Mouse (Mus musculus): ENCODE data around the gene Mlf1. TPM values are rescaled to one million over a fixed set of nuclear protein-coding genes. Genes with fewer than 3 reads are reported as not detected.

Gene Mlf1
- total RNA-seq (2012; rRNA removed), result 7.8 and 8.1 TPM in 2 replicates
- polyA plus RNA-seq (2012; ENCODE audit: insufficient read depth in 1 of 2, insufficient read length in 2 of 2, low read depth in 1 of 2, low replicate concordance in 2 of 2, missing spikeins in 1 of 2), result 1 to 10 TPM in 1 of 2 experiments, not detected in 1; 6.9 TPM

DNA sequence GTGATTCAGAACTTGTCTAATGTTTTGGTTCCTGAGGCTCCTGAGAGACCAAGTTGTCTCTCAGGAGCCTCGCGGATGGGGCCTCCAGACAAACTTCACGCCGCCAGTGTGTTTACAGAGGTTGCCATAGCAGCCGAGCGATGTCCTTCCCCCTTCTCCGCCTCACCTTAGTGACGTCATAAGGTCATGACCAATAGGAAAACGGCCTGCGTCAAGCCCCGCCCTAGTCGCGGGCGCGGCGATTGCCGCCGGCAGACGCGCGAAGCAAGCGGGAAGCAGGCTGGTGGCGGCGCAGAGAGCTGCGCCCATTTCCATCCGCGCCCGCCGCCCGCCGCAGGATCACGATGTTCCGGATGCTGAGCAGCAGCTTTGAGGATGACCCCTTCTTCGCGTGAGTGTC, at the start of gene Mlf1:
TSS of gene Mlf1 (plus strand) at position 226 of the 400 bp plus-strand sequence.
- peak within 1 kb of the TSS; percentile 65 for H3K9ac ChIP-seq (ENCODE audit: control insufficient read depth, low read depth, low read length, poor library complexity, severe bottlenecking)
- peak; percentile 94 for DNase-seq (ENCODE audit: low read depth, low spot score)
- H3K36me3 ChIP-seq (ENCODE audit: control insufficient read depth in 1 of 2, insufficient read depth in 2 of 2, low read length in 2 of 2), result peaks cover 0 to 5% of the 10 kb centered on the region in 2 experiments; a peak in 2 of 4 replicates
- no peaks in the 10 kb centered on the region for H3K79me2 ChIP-seq (ENCODE audit: control insufficient read depth, insufficient read depth, low read length, poor library complexity)
- TF ChIP-seq ZMIZ1 (IDR thresholded peaks at IDR 0.05; ENCODE audit: low read depth, low read length) (no peak), RCOR1 (IDR thresholded peaks at IDR 0.05; ENCODE audit: low read depth, low read length) (no peak), POLR2A (IDR thresholded peaks at IDR 0.05; ENCODE audit: control insufficient read depth in 1 of 2, insufficient read depth in 1 of 2, low read depth in 1 of 2, low read length in 2 of 2, poor library complexity in 1 of 2) (peak; percentile 41 to 44; a peak in 1 of 4 replicates), ETS1 (IDR thresholded peaks at IDR 0.05; ENCODE audit: low read depth, low read length) (no peak), NELFE (IDR thresholded peaks at IDR 0.05; ENCODE audit: low read depth, low read length) (peak; percentile 34; the same call in 1 of the 2 replicates), MAFK (IDR thresholded peaks at IDR 0.05; ENCODE audit: borderline replicate concordance, low read depth, low read length) (no peak), HCFC1 (IDR thresholded peaks at IDR 0.05; ENCODE audit: low read depth, low read length) (peak; percentile 64), MYB (IDR thresholded peaks at IDR 0.05; ENCODE audit: low read depth, low read length) (no peak), TAL1 (IDR thresholded peaks at IDR 0.05; ENCODE audit: low read length) (no peak), E2F4 (IDR thresholded peaks at IDR 0.05; ENCODE audit: borderline replicate concordance, low read depth, low read length) (peak; percentile 40; the same call in 1 of the 2 replicates), POLR2AphosphoS5 (IDR thresholded peaks at IDR 0.05; ENCODE audit: borderline replicate concordance, low read depth, low read length) (no peak), ZC3H11A (IDR thresholded peaks at IDR 0.05; ENCODE audit: low read depth, low read length) (no peak), USF1 (IDR thresholded peaks at IDR 0.05; ENCODE audit: low read depth, low read length) (no peak), TBP (IDR thresholded peaks at IDR 0.05; ENCODE audit: low read depth, low read length) (peak; percentile 13; the same call in 1 of the 2 replicates), JUND (IDR thresholded peaks at IDR 0.05; ENCODE audit: low read depth, low read length) (no peak), RAD21 (IDR thresholded peaks at IDR 0.05; ENCODE audit: low read depth, low read length) (no peak), ELF1 (IDR thresholded peaks at IDR 0.05; ENCODE audit: low read depth, low read length) (peak; percentile 71; the same call in 1 of the 2 replicates), MYC (IDR thresholded peaks at IDR 0.05; ENCODE audit: low read depth, low read length) (no peak), SIN3A (IDR thresholded peaks at IDR 0.05; ENCODE audit: low read length) (peak; percentile 98), UBTF (IDR thresholded peaks at IDR 0.05; ENCODE audit: borderline replicate concordance, insufficient read depth, low read depth, low read length) (no peak), USF2 (IDR thresholded peaks at IDR 0.05; ENCODE audit: borderline replicate concordance in 1 of 2, insufficient read depth in 1 of 2, low read depth in 1 of 2, low read length in 2 of 2) (no peak), MXI1 (IDR thresholded peaks at IDR 0.05; ENCODE audit: low read depth, low read length) (peak; percentile 94), NRF1 (IDR thresholded peaks at IDR 0.05; ENCODE audit: insufficient read depth, low read depth, low read length, poor library complexity, severe bottlenecking) (no peak), MAX (IDR thresholded peaks at IDR 0.05; ENCODE audit: low read length) (peak; percentile 85)
- no peak within 1 kb of the TSS for H3K27ac ChIP-seq (ENCODE audit: control insufficient read depth, low read depth, low read length)
- H3K4me3 ChIP-seq (ENCODE audit: control insufficient read depth in 1 of 2, insufficient read depth in 1 of 2, low read depth in 2 of 2, low read length in 2 of 2), result peak within 1 kb of the TSS; percentile 61 to 62
- 0 out of 4 replicates have a peak, but pooled peaks cover 0 to 2% of the 10 kb centered on the region in 2 experiments for H3K4me1 ChIP-seq (ENCODE audit: control insufficient read depth in 1 of 2, insufficient read depth in 2 of 2, low read length in 2 of 2)
- H3K27me3 ChIP-seq (ENCODE audit: control insufficient read depth in 1 of 2, insufficient read depth in 2 of 2, low read length in 2 of 2), result peaks cover 0 to 3% of the 10 kb centered on the region in 2 experiments; a peak in 3 of 4 replicates
- no peaks in the 10 kb centered on the region for H3K9me3 ChIP-seq (replicated peaks; ENCODE audit: insufficient read depth, low read length)
